Mouse (Mus musculus): ENCODE results near the gene Odf2. TPM values are rescaled to one million over a fixed set of nuclear protein-coding genes. Genes with fewer than 3 reads are reported as not detected.
A peak's percentile ranks its signal among the peaks of the same experiment; 100 is the strongest.

The Odf2 gene
- total and polyA plus RNA-seq, 3 experiments, result 35.4 to 54.6 (median 48.6) TPM

DNA sequence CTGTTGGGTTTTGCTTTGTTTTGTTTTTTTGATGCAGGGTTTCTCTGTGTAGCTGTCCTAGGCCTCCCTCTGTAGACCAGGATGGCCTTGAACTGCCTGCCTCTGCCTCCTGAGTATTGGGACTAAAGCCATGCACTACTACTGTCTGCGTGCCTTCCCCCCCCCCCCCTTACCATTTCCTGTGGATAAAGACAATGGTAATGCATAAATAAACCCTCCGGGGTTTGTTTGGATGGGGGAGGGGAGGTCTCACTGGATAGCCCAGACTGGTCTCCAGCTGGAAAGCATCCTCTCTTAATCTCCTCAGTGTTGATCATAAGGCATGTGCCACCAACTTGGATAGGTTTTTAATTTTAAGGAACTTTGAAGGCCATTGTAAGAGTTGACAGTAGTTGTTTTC, 84.5 kb downstream of the Odf2 start:
- in situ Hi-C loops (cut with MboI; ENCODE audit: low pct_ligation_motif_present, low pct_unique_long_range_greater_than_20kb, low sequenced_read_pairs), result no loop called here
- Histone ChIP-seq H3K79me2 (replicated peaks; ENCODE audit: control insufficient read depth, extremely low read depth, insufficient read depth, poor library complexity, severe bottlenecking) (peaks cover 38% of the 10 kb centered on the region), H3K27me3 (replicated peaks) (no peaks in the 10 kb centered on the region), H3K27ac (ENCODE audit: insufficient read depth, low read depth) (no peak overlapping the region), H3K36me3 (replicated peaks in 1 of 2; ENCODE audit: control insufficient read depth in 1 of 2, insufficient read depth in 1 of 2, low read length in 1 of 2) (peaks cover 19 to 63% of the 10 kb centered on the region in 2 experiments), H3K4me1 (ENCODE audit: control insufficient read depth in 1 of 2, insufficient read depth in 2 of 2) (peaks cover 0 to 27% of the 10 kb centered on the region in 2 experiments; a peak in 2 of 4 replicates), H3K4me3 (replicated peaks in 1 of 3; ENCODE audit: low read depth in 2 of 3, low read length in 2 of 3, poor library complexity in 1 of 3) (no peak overlapping the region), H3K9ac (ENCODE audit: insufficient read depth, low read depth) (no peak overlapping the region), H3K9me3 (replicated peaks; ENCODE audit: low read length) (no peaks in the 10 kb centered on the region), H3K4me2 (ENCODE audit: insufficient read depth, low read depth, poor library complexity, severe bottlenecking) (no peak overlapping the region)
- dilution Hi-C loops (cut with MboI; ENCODE audit: extremely low pct_ligation_motif_present, extremely low pct_unique_long_range_greater_than_20kb, low sequenced_read_pairs), result no loop called here
- DNase-seq (ENCODE audit: extremely low read depth), result no peak
- no peak for TF ChIP-seq POLR2AphosphoS2 (IDR thresholded peaks at IDR 0.05; ENCODE audit: low read depth, low read length)
- TF ChIP-seq MAX (IDR thresholded peaks at IDR 0.05; ENCODE audit: low read length), result no peak
- TF ChIP-seq NELFE (IDR thresholded peaks at IDR 0.05; ENCODE audit: low read depth, low read length), result no peak
- no peak for TF ChIP-seq RAD21 (IDR thresholded peaks at IDR 0.05; ENCODE audit: low read depth, low read length)
- no peak for TF ChIP-seq ZNF384 (IDR thresholded peaks at IDR 0.05; ENCODE audit: low read depth, low read length)
- no peak for TF ChIP-seq SIN3A (IDR thresholded peaks at IDR 0.05; ENCODE audit: low read length)
- no peak for TF ChIP-seq KAT2A (IDR thresholded peaks at IDR 0.05; ENCODE audit: insufficient replicate concordance, low read length)
- TF ChIP-seq JUN (IDR thresholded peaks at IDR 0.05; ENCODE audit: insufficient read depth, low read depth, low read length), result no peak
- no peak for TF ChIP-seq MAZ (IDR thresholded peaks at IDR 0.05; ENCODE audit: low read depth, low read length)
- no peak for TF ChIP-seq ZC3H11A (IDR thresholded peaks at IDR 0.05; ENCODE audit: low read depth, low read length)
- TF ChIP-seq MYC (IDR thresholded peaks at IDR 0.05; ENCODE audit: low read depth, low read length), result no peak
- TF ChIP-seq E2F4 (IDR thresholded peaks at IDR 0.05; ENCODE audit: insufficient replicate concordance, low read depth, low read length), result no peak
- TF ChIP-seq MEF2A (IDR thresholded peaks at IDR 0.05; ENCODE audit: borderline replicate concordance, low read depth, low read length), result no peak
- TF ChIP-seq CHD1 (IDR thresholded peaks at IDR 0.05; ENCODE audit: low read depth, low read length), result no peak
- no peak for TF ChIP-seq MXI1 (IDR thresholded peaks at IDR 0.05; ENCODE audit: low read depth, low read length)
- no peak for TF ChIP-seq JUND (conservative IDR thresholded peaks at IDR 0.05; ENCODE audit: low read depth, low read length)
- TF ChIP-seq ETS1 (conservative IDR thresholded peaks at IDR 0.05; ENCODE audit: low read depth, low read length), result no peak
- no peak for TF ChIP-seq ELF1 (IDR thresholded peaks at IDR 0.05; ENCODE audit: low read depth, low read length)
- no peak for TF ChIP-seq IRF4 (IDR thresholded peaks at IDR 0.05; ENCODE audit: low read depth, low read length)
- no peak for TF ChIP-seq PAX5 (IDR thresholded peaks at IDR 0.05; ENCODE audit: low read length)

DNA sequence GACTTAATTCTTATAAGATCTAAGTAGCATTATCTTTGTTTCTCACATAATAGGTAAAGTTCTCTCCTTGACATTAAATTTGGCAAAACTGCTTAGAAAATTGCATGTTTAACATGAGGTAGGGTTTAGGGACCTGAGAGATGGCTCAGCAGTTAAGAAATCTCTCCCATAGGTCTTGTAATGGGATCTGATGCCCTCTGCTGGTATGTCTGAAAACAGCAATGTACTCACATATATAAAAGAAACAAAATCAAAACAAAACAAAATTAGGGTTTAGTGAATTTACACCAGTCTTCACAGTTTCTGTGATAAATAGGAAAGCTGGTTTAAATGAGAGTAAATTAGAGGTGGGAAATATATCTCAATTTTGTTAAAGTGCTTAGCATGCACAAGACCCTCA, 88.3 kb downstream of the Odf2 start:
- no peak for TF ChIP-seq NRF1 (IDR thresholded peaks at IDR 0.05; ENCODE audit: low read depth, low read length)
- TF ChIP-seq SIN3A (IDR thresholded peaks at IDR 0.05; ENCODE audit: low read length), result no peak
- peak; percentile 76 for TF ChIP-seq RAD21 (IDR thresholded peaks at IDR 0.05; ENCODE audit: low read depth, low read length)
- TF ChIP-seq SMC3 (IDR thresholded peaks at IDR 0.05; ENCODE audit: low read depth, low read length), result peak; percentile 70
- no peak for TF ChIP-seq PAX5 (IDR thresholded peaks at IDR 0.05; ENCODE audit: low read length)
- TF ChIP-seq CTCF (conservative IDR thresholded peaks at IDR 0.05 in 1 of 2, IDR thresholded peaks at IDR 0.05 in 1 of 2; ENCODE audit: low read depth in 2 of 2, low read length in 2 of 2), result peak; percentile 26 to 76
- no peak overlapping the region for H3K9ac ChIP-seq (ENCODE audit: insufficient read depth, low read depth)
- H3K4me3 ChIP-seq (replicated peaks in 1 of 3; ENCODE audit: low read depth in 2 of 3, low read length in 2 of 3, poor library complexity in 1 of 3), result no peak overlapping the region
- no peak overlapping the region for H3K4me2 ChIP-seq (ENCODE audit: insufficient read depth, low read depth, poor library complexity, severe bottlenecking)
- DNase-seq (ENCODE audit: extremely low read depth), result peak; percentile 57
- H3K36me3 ChIP-seq (replicated peaks in 1 of 2; ENCODE audit: control insufficient read depth in 1 of 2, insufficient read depth in 1 of 2, low read length in 1 of 2), result peaks cover 34 to 74% of the 10 kb centered on the region in 2 experiments
- no peaks in the 10 kb centered on the region for H3K9me3 ChIP-seq (replicated peaks; ENCODE audit: low read length)
- H3K27me3 ChIP-seq (replicated peaks), result no peaks in the 10 kb centered on the region
- H3K79me2 ChIP-seq (replicated peaks; ENCODE audit: control insufficient read depth, extremely low read depth, insufficient read depth, poor library complexity, severe bottlenecking), result peaks cover 23% of the 10 kb centered on the region
- H3K27ac ChIP-seq (ENCODE audit: insufficient read depth, low read depth), result no peak overlapping the region
- in situ Hi-C loops (cut with MboI; ENCODE audit: low pct_ligation_motif_present, low pct_unique_long_range_greater_than_20kb, low sequenced_read_pairs) (no loop called here), dilution Hi-C loops (cut with MboI; ENCODE audit: extremely low pct_ligation_motif_present, extremely low pct_unique_long_range_greater_than_20kb, low sequenced_read_pairs) (no loop called here)
- peaks cover 0 to 11% of the 10 kb centered on the region in 2 experiments; a peak in 2 of 4 replicates for H3K4me1 ChIP-seq (ENCODE audit: control insufficient read depth in 1 of 2, insufficient read depth in 2 of 2)

Data from CH12.LX (cell line).